Mouse (Mus musculus) gastrocnemius, adult 18-20 months (tissue): ENCODE results near the gene Rbm4. TPM values are rescaled to one million over a fixed set of nuclear protein-coding genes. Genes with fewer than 3 reads are reported as not detected.
"Not testable (repeated sequence)": the region's sequence is repeated elsewhere in the genome, so short reads cannot be mapped to it uniquely, and the experiment has no call there.

Source experiments
- DNase-seq: peaks from one replicate; pipeline ENCODE4 v3.0.0; 2021; ENCODE audit warnings: low spot score
- long read RNA-seq, 2 experiments: library from polyadenylated mRNA; stranded (forward); transcript quantifications; one replicate each; pipeline ENCODE4 v2.0.0; 2021
- total RNA-seq, 2 experiments: library from RNA; stranded (reverse); gene quantifications; 2 replicates each; pipeline ENCODE4 v1.2.3; 2021

Rbm4 gene
- total RNA-seq, result 10 to 100 TPM; 31.4 to 34.8 TPM
- long read RNA-seq, experiment 1, partial matches to known transcripts, result 0 of 4 reads
- long read RNA-seq, experiment 1, other reads (novel, unspliced or antisense), result 0 of 4 reads
- long read RNA-seq, experiment 2, partial matches to known transcripts, result 1 of 7 reads
- long read RNA-seq, experiment 2, other reads (novel, unspliced or antisense), result 2 of 7 reads

DNA sequence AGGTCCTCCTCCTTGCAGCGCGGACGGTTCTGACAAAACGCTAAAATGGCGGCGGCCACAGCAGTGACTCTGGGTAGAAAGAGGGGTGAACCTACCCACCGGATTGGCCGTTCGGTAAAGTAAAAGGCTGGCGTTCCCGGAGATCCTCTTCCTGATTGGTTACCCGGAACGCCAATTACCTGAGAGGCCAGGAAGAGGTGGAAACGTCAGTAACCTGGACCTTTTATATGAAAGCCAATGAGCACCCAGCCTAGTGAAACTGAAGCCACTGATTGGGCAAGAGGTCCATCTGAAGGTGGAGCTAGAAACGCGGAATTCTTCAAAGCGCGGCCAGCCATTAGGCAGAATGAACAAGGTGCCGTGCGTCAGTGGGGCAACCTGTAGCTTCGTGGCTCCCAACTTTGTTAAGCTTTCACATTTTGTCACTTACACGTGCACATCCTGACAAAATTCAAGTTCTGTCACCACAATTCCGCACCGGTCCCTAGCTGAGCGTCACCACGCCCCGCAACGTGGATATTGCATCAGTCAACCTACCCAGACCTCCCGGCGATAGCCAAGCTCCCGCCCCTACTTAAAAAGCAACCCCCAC, at the start of gene Rbm4:
TSS of gene Rbm4 (minus strand) at position 71 of the 592 bp plus-strand sequence.
- DNase-seq, result peak; percentile 99

- no peak for DNase-seq
Measured at GRCm38 (mm10) chr19:4842611-4843010, 48.9 kb upstream of the Rbm4 start.

DNA sequence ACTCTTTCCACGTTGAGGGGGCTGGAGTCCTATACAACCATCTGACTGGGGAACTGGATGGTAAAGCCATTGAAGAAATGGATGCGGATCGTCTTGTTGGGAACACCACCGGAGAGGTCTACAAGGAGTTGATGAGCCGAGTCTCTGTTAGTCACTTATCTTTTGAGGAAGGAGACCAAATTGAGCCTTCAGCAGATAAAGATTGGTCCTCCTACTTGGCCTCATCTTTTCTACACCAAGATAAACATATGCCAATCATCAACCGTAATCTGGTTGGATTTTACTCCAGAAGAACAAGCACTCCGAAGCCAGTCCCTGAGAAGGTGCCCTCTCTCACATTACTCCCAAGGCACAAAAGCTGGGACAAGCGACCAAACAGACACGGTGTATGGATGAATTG, 47.1 kb upstream of the Rbm4 start:
- DNase-seq, result no peak

- DNase-seq, result peak; percentile 98
Measured at GRCm38 (mm10) chr19:4839149-4839548, 45.4 kb upstream of the Rbm4 start, which contains the start of the genes Ccs and Ccdc87. Ccs (minus strand) TSS chr19:4839332. Ccdc87 (plus strand) TSS chr19:4839366.

DNA sequence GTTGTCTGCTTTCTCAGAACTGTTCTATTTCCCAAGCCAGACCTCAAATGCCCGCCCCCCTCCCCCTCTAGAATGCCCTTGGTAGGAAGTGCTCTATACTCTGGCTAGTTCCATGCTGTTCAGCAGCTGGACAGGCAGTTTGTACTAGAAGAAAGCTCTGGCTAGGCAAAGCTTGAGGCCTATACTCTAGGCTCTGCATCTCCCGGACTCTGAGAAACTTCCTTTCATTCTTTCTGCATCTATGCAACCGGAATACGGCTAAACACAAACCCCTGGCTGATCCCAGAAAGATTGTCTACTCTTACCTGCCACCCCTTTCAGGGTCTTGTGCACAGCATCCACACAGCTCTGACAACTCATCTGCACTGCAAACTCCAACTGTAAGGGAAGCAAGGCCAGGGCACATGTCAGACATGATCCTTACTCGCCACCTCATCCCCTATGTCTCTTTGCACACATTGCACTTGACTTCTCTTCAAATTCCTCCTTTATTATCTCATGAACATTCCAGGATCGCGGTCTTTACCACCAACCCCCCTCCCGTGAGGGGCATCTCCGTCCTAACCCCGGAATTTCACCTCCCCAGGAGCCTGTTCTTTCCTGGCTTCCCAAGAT, 44.9 kb upstream of the Rbm4 start:
- DNase-seq, result no peak

DNA sequence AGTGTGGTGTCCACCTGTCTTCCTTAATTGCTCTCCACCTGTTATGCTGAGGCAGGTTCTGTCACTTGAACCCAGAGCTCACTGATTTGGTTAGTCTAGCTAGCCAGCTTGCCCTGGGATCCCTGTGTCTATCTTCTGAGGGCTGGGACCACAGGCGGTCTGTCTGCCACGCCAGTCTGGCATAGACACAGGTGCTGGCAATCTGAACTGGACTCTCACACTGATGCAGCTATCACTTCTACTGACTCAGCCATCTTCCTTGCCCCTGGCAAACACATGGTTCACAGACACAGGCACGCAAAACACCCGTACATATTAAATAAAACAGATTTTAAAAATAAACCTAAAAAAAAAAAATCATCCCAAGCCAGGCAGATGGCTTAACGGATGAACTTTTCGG, 43.3 kb upstream of the Rbm4 start:
- no peak for DNase-seq

- no peak for DNase-seq
Measured at GRCm38 (mm10) chr19:4836096-4836495, 42.4 kb upstream of the Rbm4 start.

DNA sequence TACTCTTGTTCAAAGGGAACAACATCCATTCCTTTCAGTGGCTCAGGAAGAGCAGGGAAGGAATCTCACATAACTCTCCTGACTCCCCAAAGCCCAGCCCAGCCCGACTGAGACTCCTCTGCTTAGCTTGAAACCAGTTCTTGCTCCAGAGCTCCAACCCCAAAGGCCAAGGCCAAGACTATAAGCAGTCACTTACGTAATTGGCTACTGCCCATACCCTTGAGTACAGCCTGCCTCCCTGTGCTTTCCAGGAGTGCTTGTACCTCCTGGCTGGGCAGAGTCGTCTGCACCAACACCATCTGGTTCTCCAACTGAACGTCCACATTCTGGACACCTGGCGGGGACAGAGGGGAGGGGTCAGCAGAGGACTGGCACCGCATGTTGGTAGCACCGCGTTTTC, 40.3 kb upstream of the Rbm4 start:
- peak; percentile 66 for DNase-seq

DNA sequence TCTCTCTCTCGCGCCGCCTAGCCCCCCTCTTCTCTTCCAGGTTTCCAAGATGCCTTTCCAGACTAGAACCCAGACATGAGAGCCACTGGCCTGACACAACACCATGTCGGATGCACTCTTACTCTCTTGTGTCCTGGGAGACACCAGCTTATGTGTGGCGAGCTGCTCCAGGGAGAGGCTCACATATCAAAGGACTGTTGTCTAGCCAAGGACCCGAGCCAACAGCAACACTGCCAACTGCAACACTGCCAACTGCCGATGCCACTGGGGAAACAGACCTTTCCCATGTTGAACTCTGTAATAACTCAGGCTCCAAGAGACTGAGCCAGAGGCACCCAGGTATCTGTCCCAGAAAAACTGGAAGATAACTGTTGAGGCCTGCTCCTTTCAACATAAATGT, 35.5 kb upstream of the Rbm4 start:
- DNase-seq, result peak; percentile 88

DNA sequence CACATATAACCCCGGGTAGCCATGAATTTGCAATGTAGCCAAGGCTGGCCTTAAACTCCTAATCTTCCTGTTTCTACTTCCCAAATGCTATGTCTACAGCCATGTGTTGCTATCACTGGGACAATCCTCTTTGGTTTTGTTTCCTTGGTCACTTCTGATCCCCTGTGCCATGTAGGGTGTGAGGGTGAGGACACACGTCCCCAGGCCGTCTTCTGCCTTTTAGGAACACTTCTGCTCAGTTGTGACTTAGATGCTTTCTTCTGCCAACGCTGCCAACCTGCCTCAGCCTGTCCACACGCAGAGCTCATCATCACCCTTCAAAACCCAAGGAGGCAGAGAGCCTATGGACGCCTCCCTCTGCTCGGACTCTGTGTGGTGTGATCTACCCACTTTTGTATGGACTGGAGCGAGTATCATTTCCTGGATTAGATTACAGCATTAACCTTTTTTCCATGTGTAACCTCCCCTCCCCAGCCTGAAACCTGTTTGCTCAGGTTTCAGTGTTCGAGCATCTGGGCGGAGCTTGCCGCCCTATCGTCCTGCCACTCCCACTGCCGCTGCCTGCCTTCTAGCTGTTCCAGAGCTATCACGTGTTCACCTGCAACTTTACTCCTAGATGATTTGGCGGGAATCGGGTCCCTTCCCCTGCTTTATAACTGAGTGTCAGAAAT, 34.9 kb upstream of the Rbm4 start:
- DNase-seq, result no peak

GRCm38 (mm10) chr19:4820678-4821303, 27.1 kb upstream of the Rbm4 start:
- DNase-seq, result peak; percentile 87

DNA sequence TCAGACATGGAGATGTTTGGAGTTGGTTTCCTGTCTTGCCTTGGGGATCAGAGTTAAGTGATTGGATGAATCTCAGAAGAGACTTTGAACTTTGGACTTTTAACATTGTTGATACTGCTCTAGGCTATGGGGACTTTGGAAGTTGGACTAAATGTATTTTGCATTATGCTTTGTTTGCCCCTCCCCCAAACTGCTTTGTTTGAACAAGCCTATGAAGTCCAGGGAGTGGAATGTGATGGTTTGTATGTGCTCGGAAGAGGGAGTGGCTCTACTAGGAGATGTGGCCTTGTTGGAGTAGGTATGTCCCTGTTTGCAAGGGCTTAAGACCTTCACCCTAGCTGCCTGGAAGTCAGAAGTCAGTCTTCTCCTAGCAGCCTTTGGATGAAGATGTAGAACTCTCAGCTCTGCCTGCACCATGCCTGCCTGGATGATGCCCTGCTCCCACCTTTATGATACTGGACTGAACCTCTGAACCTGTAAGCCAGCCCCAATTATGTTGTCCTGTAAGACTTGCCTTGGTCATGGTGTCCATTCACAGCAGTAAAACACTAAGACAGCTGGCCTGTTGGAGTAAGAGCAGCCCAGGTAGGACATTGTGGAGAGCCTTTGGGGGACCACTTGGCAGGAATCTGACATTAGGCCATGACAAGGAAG, 23.6 kb upstream of the Rbm4 start:
- DNase-seq, result no peak

DNA sequence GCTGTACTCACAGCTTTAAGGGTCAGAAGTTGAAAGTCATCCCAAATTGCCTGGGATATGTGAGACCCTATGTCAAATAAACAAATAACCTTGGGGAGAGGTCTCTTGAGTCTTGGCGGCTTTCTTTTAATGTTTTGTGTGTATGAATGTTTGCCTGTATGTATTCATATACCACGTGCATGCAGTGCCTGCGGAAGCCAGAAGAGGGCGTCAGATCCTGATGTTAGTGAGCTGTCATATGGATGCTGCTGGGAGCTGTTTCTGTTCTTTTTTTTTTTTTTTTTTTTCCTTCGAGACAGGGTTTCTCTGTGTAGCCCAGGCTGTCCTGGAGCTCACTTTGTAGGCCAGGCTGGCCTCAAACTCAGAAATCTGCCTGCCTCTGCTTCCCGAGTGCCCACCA, 19.3 kb upstream of the Rbm4 start:
- DNase-seq, result no peak

GRCm38 (mm10) chr19:4812334-4812949, 18.7 kb upstream of the Rbm4 start:
- not testable (repeated sequence) for DNase-seq

- no peak for DNase-seq
Measured at GRCm38 (mm10) chr19:4811909-4812242, 18.2 kb upstream of the Rbm4 start.

- peak; percentile 98 for DNase-seq
Measured at GRCm38 (mm10) chr19:4811063-4811908, 17.6 kb upstream of the Rbm4 start, which contains the start of the genes Gm21992 and Rbm14. Gm21992 (minus strand) TSS chr19:4811612. Rbm14 (minus strand) TSS chr19:4811634.

- DNase-seq, result no peak
Measured at GRCm38 (mm10) chr19:4810746-4811062, 17.0 kb upstream of the Rbm4 start.

- no peak for DNase-seq
Measured at GRCm38 (mm10) chr19:4810309-4810708, 16.6 kb upstream of the Rbm4 start.

DNA sequence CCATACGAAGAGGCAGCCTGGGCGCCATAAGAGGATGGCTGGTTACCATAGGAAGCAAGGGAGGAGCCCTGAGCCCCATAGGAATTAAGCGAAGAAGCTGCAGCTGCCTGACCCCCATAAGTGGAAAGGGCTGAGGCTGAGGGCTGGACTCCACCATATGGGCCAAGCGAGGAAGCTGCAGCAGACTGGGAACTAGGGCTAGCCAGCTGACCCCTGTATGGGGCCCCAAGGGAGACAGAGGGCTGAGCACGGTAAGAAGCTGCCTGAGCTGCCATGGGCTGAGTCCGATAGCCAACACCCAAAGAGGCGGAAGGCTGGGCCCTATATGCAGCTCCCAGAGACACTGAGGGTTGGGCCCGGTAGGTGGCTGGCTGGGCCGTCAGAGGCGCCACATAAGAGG, 9.6 kb upstream of the Rbm4 start:
- DNase-seq, result no peak

DNA sequence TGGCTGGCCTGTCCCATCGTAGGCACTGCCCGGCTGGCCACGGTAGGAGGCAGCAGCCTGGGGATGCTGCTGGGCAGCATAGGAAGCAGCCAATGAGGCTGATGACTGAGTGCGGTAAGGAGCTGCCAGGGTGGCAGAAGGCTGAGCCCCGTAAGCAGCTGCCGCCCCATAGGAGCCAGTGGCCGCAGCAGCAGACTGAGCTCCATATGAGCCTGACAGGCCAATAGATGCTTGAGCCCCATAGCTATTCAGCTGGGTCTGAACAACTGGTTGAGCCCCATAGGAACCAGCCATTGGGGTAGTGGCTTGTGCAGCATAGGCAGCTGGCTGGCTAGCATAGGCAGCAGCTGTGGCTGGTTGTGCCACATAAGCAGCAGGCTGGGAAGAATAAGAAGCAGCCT, 9.0 kb upstream of the Rbm4 start:
- no peak for DNase-seq
